Mouse (Mus musculus) CD4-positive naive resting alpha-beta T cell, adult 57 days (primary cell): ENCODE results near the gene Nup93. TPM values are rescaled to one million over a fixed set of nuclear protein-coding genes. Genes with fewer than 3 reads are reported as not detected.

Experiments used
- total RNA-seq: library from RNA; stranded (reverse); gene quantifications from one replicate; pipeline ENCODE4 v1.2.4, GENCODE M21; 2023

The Nup93 gene
- 27.0 TPM for total RNA-seq

GRCm38 (mm10) chr8:94214252-94215173 is at the start of gene Nup93:
Nup93 (plus strand) TSS chr8:94214564.

GRCm38 (mm10) chr8:94172075-94172808 is 42.1 kb upstream of the Nup93 start, which contains the start of gene Mt2:
Mt2 (plus strand) TSS chr8:94172664.

GRCm38 (mm10) chr8:94178857-94179712 is 35.3 kb upstream of the Nup93 start, which contains the start of gene Mt1:
Mt1 (plus strand) TSS chr8:94179082.

GRCm38 (mm10) chr8:94328932-94329728 is 114.8 kb downstream of the Nup93 start, which contains the start of gene Slc12a3:
Slc12a3 (plus strand) TSS chr8:94329201.

Other genes starting within 250 kb of the Nup93 start
- 61.8 TPM for gene Amfr, start 201.7 kb upstream of the Nup93 start, total RNA-seq
- 64.8 TPM for gene Nudt21, start 177.5 kb upstream of the Nup93 start, total RNA-seq
- gene Ogfod1, start 177.4 kb upstream of the Nup93 start, total RNA-seq = 23.1 TPM
- gene Bbs2, start 115.6 kb upstream of the Nup93 start, total RNA-seq = 12.1 TPM
- not detected for gene Mt4, start 77.4 kb upstream of the Nup93 start, total RNA-seq
- not detected for gene Mt3, start 62.0 kb upstream of the Nup93 start, total RNA-seq
- not detected for gene Mt2, start 41.9 kb upstream of the Nup93 start, total RNA-seq
- gene Mt1, start 35.5 kb upstream of the Nup93 start, total RNA-seq = 1.6 TPM
- gene Slc12a3, start 114.6 kb downstream of the Nup93 start, total RNA-seq = 0.30 TPM
- 187 TPM for gene Herpud1, start 171.9 kb downstream of the Nup93 start, total RNA-seq
- 353 TPM for gene Nlrc5, start 219.8 kb downstream of the Nup93 start, total RNA-seq